Mouse (Mus musculus): ENCODE results near the gene Tnfsf12. TPM values are rescaled to one million over a fixed set of nuclear protein-coding genes. Genes with fewer than 3 reads are reported as not detected.

The Tnfsf12 gene
- polyA plus RNA-seq, 1 experiment from 2014 or later = 3.3 TPM

GRCm38 (mm10) chr11:69670786-69671725 lies 24.6 kb downstream of the Tnfsf12 start:
- Histone ChIP-seq H3K9me3 (no peaks in the 10 kb centered on the region), H3K36me3 (peaks cover 79% of the 10 kb centered on the region), H3K27ac (replicated peaks) (peak overlapping the region; percentile 97), H3K4me2 (peak overlapping the region; percentile 88), H3K4me1 (replicated peaks) (peaks cover 34% of the 10 kb centered on the region), H3K4me3 (peak overlapping the region; percentile 100), H3K9ac (peak overlapping the region; percentile 99), H3K27me3 (no peaks in the 10 kb centered on the region)
- WGBS = under 1% methylated on average over 61 of the region's 61 CpGs
- ATAC-seq (ENCODE audit: low read depth) = peak; percentile 77

- no peak overlapping the region for H3K4me3 ChIP-seq
- WGBS = 85% methylated on average over 3 of the region's 3 CpGs
- no peak overlapping the region for H3K9ac ChIP-seq
- H3K4me1 ChIP-seq (replicated peaks) = peaks cover 37% of the 10 kb centered on the region
- peaks cover 72% of the 10 kb centered on the region for H3K36me3 ChIP-seq
- H3K27me3 ChIP-seq = no peaks in the 10 kb centered on the region
- no peak overlapping the region for H3K4me2 ChIP-seq
- no peak overlapping the region for H3K27ac ChIP-seq (replicated peaks)
- no peak for ATAC-seq (ENCODE audit: low read depth)
- no peaks in the 10 kb centered on the region for H3K9me3 ChIP-seq
Measured at GRCm38 (mm10) chr11:69666665-69667005, 29.0 kb downstream of the Tnfsf12 start.

- Histone ChIP-seq H3K4me3 (no peak within 1 kb of the TSS), H3K27me3 (no peaks in the 10 kb centered on the region), H3K36me3 (peaks cover 72% of the 10 kb centered on the region), H3K9ac (no peak within 1 kb of the TSS), H3K4me2 (no peak within 1 kb of the TSS), H3K9me3 (no peaks in the 10 kb centered on the region), H3K4me1 (replicated peaks) (peaks cover 42% of the 10 kb centered on the region), H3K27ac (replicated peaks) (no peak within 1 kb of the TSS; the same call in 1 of the 2 replicates)
- WGBS = 30% methylated on average over 7 of the region's 7 CpGs
- no peak for ATAC-seq (ENCODE audit: low read depth)
Measured at GRCm38 (mm10) chr11:69665961-69666664, 29.5 kb downstream of the Tnfsf12 start, which contains the start of gene Cd68. Gene Cd68, minus strand, starts transcription at chr11:69666153.

- Histone ChIP-seq H3K4me3 (no peak overlapping the region), H3K27ac (replicated peaks) (no peak overlapping the region; the same call in 1 of the 2 replicates), H3K4me1 (replicated peaks) (peaks cover 44% of the 10 kb centered on the region), H3K9me3 (no peaks in the 10 kb centered on the region), H3K36me3 (peaks cover 69% of the 10 kb centered on the region), H3K27me3 (no peaks in the 10 kb centered on the region), H3K9ac (no peak overlapping the region), H3K4me2 (no peak overlapping the region)
- ATAC-seq (ENCODE audit: low read depth) = no peak
- WGBS = 76% methylated on average over 9 of the region's 9 CpGs
Measured at GRCm38 (mm10) chr11:69665457-69665960, 30.1 kb downstream of the Tnfsf12 start.

GRCm38 (mm10) chr11:69664841-69665240 lies 30.8 kb downstream of the Tnfsf12 start:
- Histone ChIP-seq H3K4me1 (replicated peaks) (peaks cover 40% of the 10 kb centered on the region), H3K4me2 (no peak overlapping the region), H3K9ac (no peak overlapping the region), H3K9me3 (no peaks in the 10 kb centered on the region), H3K27ac (replicated peaks) (no peak overlapping the region), H3K36me3 (peaks cover 69% of the 10 kb centered on the region), H3K4me3 (no peak overlapping the region), H3K27me3 (no peaks in the 10 kb centered on the region)
- WGBS = 93% methylated on average over 7 of the region's 7 CpGs
- ATAC-seq (ENCODE audit: low read depth) = no peak

- H3K9ac ChIP-seq = no peak overlapping the region
- H3K27me3 ChIP-seq = no peaks in the 10 kb centered on the region
- H3K36me3 ChIP-seq = peaks cover 66% of the 10 kb centered on the region
- peak overlapping the region; percentile 95 for H3K27ac ChIP-seq (replicated peaks)
- no peak for ATAC-seq (ENCODE audit: low read depth)
- 87% methylated on average over 6 of the region's 6 CpGs for WGBS
- peaks cover 29% of the 10 kb centered on the region for H3K4me1 ChIP-seq (replicated peaks)
- no peaks in the 10 kb centered on the region for H3K9me3 ChIP-seq
- H3K4me2 ChIP-seq = no peak overlapping the region
- H3K4me3 ChIP-seq = no peak overlapping the region
Measured at GRCm38 (mm10) chr11:69663795-69664194, 31.9 kb downstream of the Tnfsf12 start.

GRCm38 (mm10) chr11:69662967-69663671 lies 32.5 kb downstream of the Tnfsf12 start:
- Histone ChIP-seq H3K27me3 (no peaks in the 10 kb centered on the region), H3K36me3 (peaks cover 66% of the 10 kb centered on the region), H3K4me3 (peak overlapping the region; percentile 57), H3K9me3 (no peaks in the 10 kb centered on the region), H3K27ac (replicated peaks) (peak overlapping the region; percentile 95), H3K4me2 (peak overlapping the region; percentile 63), H3K4me1 (replicated peaks) (peaks cover 27% of the 10 kb centered on the region), H3K9ac (peak overlapping the region; percentile 62)
- peak; percentile 19 for ATAC-seq (ENCODE audit: low read depth)
- WGBS = 68% methylated on average over 13 of the region's 13 CpGs

GRCm38 (mm10) chr11:69662213-69662966 lies 33.3 kb downstream of the Tnfsf12 start, which contains the start of gene Mpdu1:
Gene Mpdu1, minus strand, starts transcription at chr11:69662642.
- peak within 1 kb of the TSS; percentile 63 for H3K4me2 ChIP-seq
- H3K4me3 ChIP-seq = peak within 1 kb of the TSS; percentile 57
- no peaks in the 10 kb centered on the region for H3K9me3 ChIP-seq
- H3K4me1 ChIP-seq (replicated peaks) = peaks cover 27% of the 10 kb centered on the region
- peak; percentile 97 for ATAC-seq (ENCODE audit: low read depth)
- H3K27me3 ChIP-seq = no peaks in the 10 kb centered on the region
- H3K9ac ChIP-seq = peak within 1 kb of the TSS; percentile 77
- peaks cover 66% of the 10 kb centered on the region for H3K36me3 ChIP-seq
- WGBS = under 1% methylated on average over 48 of the region's 48 CpGs
- peak within 1 kb of the TSS; percentile 95 for H3K27ac ChIP-seq (replicated peaks)

GRCm38 (mm10) chr11:69661221-69661881 lies 34.3 kb downstream of the Tnfsf12 start:
- H3K36me3 ChIP-seq = peaks cover 68% of the 10 kb centered on the region
- peak overlapping the region; percentile 77 for H3K9ac ChIP-seq
- peak overlapping the region; percentile 95 for H3K27ac ChIP-seq (replicated peaks)
- WGBS = 84% methylated on average over 3 of the region's 3 CpGs
- H3K27me3 ChIP-seq = no peaks in the 10 kb centered on the region
- H3K9me3 ChIP-seq = no peaks in the 10 kb centered on the region
- peak overlapping the region; percentile 63 for H3K4me2 ChIP-seq
- peak overlapping the region; percentile 57 for H3K4me3 ChIP-seq
- H3K4me1 ChIP-seq (replicated peaks) = peaks cover 32% of the 10 kb centered on the region
- no peak for ATAC-seq (ENCODE audit: low read depth)

- ATAC-seq (ENCODE audit: low read depth) = no peak
- Histone ChIP-seq H3K4me3 (no peak overlapping the region), H3K4me2 (no peak overlapping the region), H3K9ac (no peak overlapping the region), H3K36me3 (peaks cover 70% of the 10 kb centered on the region), H3K27ac (replicated peaks) (no peak overlapping the region), H3K4me1 (replicated peaks) (peaks cover 36% of the 10 kb centered on the region), H3K27me3 (no peaks in the 10 kb centered on the region), H3K9me3 (no peaks in the 10 kb centered on the region)
- WGBS = 80% methylated on average over 15 of the region's 15 CpGs
Measured at GRCm38 (mm10) chr11:69657462-69657881, 38.2 kb downstream of the Tnfsf12 start.
